Mouse (Mus musculus) cortical plate, adult 2 months (tissue): Measurements from ENCODE around the gene Phtf1.

Experiments
- CTCF ChIP-seq: fragments of 200-500 bp; IDR thresholded peaks from 2 replicates; pipeline ENCODE4 v1.5.1; 2011; ENCODE audit warnings: mild to moderate bottlenecking, control low read depth, low read length; ENCODE audit not compliant: insufficient read depth; ENCODE audit errors: extremely low read depth
- POLR2A ChIP-seq: fragments of 200-500 bp; IDR thresholded peaks from 2 replicates; pipeline ENCODE4 v1.6.1; 2011; ENCODE audit warnings: mild to moderate bottlenecking, low read length, control low read depth; ENCODE audit not compliant: insufficient read depth; ENCODE audit errors: extremely low read depth

DNA sequence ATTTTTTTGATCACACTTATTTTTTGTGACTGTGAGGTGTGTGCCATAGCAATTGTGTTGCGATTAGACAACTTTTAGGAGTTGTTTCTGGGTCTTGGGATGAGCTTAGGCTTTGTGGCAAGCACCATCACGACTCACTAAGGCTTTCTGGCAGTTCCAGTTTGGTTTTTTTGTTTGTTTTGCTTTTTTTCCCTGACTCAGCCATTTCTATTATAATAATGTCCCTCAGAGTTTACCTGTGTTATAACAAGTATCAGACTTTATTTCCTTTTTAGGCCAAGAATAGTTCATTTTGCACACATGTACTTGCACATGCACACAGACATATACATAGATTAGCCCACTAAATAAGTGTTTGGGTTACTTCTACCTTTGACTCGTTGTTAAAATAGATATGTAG is 7.3 kb upstream of the Phtf1 start:
- TF ChIP-seq CTCF (no peak), POLR2A (no peak)
